Mouse (Mus musculus): Measurements from ENCODE around the gene Mga.

The Mga gene

DNA sequence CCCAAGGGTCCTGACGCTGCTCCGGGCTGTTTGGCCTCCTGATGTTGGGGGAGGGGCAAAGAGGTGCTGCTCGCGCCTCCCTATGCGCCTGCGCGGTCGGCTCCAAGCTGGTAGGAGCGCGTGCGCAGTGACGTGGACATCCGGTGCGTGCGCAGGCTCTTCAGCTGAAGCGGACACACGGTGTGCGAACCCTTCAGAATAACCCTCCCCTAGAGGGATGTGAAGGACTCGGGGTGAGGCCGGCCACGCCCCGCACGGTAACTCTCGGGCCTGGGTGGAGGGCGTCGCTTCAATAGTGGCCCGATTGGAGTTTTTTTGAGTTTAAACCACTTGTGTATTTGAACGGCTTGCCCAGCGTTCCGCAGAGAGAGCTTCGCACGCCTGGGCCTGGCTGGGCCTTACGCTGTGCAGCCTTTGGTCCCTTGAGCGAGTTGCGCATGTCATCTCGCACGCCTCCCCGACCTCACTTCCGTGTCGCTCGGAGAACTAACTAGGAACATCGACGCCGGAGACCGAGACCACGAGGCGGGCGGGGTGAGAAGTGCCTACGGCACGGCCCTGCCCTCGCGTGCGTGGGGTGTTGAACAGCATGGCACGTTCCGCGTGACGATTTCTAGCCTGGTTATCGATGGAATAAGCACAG is at the start of gene Mga:
Gene Mga, plus strand, starts transcription at position 139 of the 643 bp plus-strand sequence.
- peak; percentile 93 for DNase-seq

DNA sequence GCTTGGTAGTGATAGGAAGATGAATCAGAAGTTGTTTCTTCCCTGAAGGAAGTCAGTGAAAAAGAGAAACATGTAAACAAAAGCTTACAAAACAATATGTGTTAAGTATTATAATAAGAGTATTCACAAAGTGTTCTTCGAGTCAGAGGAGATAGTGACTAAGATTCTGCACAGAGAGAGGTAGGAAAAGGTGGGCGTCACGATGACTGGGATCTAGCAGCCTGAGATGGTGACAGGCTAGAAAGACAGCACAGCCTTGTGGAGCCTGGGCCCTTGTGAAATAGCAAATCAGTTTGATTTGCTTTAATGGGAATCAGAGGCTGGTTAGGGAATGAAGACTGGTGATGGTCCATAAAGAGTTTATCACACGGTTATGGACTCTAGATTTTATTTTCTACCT is 43.2 kb upstream of the Mga start:
- DNase-seq: no peak

DNA sequence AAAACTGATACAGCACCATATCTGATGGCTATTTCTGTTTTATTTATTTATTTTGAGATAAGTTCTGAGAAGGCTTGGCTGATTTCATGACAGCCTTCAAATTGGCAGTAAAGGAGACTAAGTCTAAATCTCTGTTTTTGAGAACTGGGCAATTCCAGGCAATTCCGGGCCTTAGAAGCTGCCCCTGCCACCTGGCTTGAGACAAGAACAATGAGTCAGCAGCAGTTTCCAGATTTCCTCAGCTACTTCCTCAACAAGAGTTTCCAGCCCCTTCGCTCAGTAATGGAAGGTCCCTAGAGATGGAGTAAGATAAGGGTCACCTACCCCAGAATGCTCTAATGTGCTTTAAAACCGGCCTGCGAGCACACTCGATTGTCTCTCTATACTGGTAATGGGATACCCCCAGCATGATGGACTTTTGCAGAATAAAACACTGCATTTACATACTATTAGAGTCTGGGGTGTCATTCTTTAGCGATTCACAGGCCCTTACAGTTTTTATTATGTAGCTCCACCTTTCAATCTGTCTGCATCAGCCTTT is 41.6 kb upstream of the Mga start:
- DNase-seq: no peak

- DNase-seq: no peak
Measured at GRCm38 (mm10) chr2:119857341-119857740, 39.7 kb upstream of the Mga start.

GRCm38 (mm10) chr2:119864484-119864883 is 32.5 kb upstream of the Mga start:
- no peak for DNase-seq

- peak; percentile 44 to 51 for DNase-seq
Measured at GRCm38 (mm10) chr2:119872371-119873104, 24.5 kb upstream of the Mga start.

DNA sequence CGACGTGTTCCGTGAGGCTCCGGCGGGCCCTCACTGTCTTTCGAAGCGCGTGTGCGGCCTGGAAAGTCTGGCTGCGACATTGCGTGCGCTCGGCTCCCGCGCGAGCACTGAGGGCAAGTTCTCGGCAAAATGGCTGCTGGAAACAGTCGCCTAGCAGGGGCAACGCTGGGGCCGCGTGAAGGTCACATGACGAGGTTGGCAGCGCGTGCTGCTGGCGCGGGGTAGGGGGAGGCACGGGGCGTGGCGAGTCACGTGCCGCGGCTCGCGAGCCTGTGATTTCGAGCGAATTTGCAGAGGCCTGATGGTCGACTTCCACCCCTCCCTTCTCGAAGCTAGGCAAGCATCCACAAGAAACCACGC is 23.9 kb upstream of the Mga start:
- DNase-seq: peak; percentile 67 to 69

GRCm38 (mm10) chr2:119875981-119876380 is 21.0 kb upstream of the Mga start:
- DNase-seq: no peak

DNA sequence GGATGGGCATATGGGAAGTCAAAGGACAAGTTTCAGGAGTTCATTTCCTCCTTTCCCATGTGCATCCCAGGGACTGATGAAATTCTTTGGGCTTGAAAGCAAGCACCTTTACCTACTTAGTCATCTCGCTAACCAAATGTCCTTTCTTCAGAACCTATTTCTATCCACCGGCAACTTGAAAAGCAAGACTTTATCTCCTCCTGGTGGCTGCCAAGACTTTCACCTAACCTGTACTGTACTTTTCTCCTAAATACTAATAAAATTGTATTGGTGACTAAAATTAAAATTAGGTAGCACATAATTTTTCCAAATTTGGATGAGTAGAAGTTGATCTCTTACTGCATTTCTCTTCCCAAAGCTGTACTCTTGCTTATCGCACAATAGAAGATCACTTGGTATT is 9.8 kb upstream of the Mga start:
- no peak for DNase-seq

DNA sequence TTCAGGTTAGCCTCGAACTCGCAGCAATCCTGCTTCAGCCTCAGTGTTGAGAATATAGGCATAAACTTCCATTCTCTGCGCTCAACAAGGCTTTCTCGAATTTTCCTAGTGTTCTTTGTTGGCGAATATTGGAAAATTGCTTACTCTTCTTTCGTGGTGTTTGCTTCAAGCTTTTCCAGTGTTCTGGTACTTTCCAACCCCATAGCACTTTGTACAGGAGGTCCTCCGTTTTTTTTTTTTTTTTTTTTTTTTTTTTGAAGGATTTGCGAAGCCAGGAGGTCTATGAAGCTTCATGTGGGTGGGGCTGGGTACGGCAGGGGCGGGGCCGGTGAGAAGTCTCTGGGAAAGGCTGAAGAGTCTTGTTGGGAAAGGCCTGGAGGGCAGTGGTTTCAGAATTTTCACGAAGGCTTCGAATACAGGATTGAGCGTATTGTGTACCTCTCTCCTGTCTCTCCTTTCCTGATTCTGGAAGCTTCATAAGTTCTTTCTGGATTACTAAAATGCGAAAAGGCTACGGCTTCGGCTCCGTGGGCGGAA is 407 bp upstream of the Mga start:
- no peak for DNase-seq

DNA sequence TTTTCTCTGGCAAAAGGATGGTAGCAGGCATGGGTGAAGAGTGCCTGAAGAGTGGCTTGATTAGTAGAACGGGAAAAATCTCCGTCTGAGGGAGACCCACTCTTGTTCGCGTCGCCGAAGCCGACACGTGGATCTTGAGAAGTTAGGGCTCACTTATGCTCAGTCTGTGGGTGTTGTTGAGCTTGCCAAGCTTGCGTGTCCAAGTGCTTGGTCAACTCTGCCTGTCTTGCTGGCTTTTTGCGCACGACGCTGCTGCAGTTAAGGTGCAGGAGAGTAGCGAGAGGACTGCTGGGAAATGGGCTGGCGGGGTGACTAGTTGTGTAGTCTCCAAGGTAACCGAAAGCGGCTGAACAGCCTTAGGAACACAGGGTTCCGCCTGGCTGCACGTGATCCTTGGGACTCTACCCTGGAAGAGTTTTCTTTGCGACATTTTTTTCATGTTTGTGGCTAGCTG is 1.1 kb downstream of the Mga start:
- DNase-seq: peak; percentile 14 to 34

GRCm38 (mm10) chr2:119916007-119916406 is 19.0 kb downstream of the Mga start:
- DNase-seq: no peak

DNA sequence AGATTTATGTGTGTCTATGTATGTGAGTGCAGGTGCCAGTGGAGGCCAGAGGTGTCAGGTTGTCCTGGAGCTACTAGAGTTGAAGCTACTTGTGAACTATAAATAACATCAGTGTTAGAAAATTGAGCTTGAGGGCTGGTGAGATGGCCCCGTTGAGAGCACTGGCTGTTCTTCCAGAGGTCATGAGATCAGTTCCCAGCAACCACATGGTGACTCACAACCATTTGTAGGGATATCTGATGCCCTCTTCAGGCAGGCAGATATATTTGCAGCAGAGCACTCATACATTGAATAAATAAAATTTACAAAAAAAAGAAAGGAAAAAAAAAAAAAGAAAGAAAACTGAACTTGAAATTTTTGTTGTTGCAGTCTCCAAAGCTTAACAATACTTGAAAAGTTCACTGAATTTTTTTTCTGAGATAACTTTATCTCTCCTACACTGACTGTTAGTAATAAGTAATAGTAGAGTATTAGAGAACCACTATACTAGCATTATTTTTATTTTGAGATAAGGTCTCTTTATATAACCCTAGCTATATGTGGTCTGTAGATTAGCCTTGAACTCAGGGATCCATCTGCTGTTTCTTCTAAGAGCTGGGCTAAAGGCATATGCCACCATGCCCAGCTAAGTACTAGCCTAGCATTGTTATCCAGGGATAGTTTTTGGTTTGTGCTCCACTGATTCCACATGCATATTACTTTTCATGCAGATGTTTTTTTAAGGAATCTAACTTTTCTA is 20.8 kb downstream of the Mga start:
- DNase-seq: no peak

- peak in 1 of 2 experiments; percentile 35 for DNase-seq
Measured at GRCm38 (mm10) chr2:119970571-119970970, 73.5 kb downstream of the Mga start.

DNA sequence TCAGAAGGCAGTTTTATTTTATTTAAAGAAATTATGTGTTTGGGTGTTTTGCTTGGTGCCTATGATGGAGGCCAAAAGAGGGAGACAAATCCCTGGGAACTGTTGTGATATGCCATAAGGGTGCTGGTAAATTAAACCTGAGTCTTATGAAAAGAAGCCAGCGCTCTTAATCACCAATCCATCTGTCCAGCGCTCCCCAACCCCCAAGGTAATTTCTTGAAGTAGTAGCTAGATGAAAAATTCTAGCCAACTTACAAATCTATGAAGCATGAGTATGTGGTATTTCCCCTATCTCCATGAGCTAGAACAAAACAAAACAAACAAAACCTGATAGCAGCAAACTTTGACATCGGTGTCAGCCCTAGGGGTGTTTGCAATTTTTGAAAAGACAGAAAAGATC is 74.3 kb downstream of the Mga start:
- DNase-seq: no peak

- DNase-seq: peak; percentile 91 to 93
Measured at GRCm38 (mm10) chr2:119971837-119972536, 75.0 kb downstream of the Mga start.

DNA sequence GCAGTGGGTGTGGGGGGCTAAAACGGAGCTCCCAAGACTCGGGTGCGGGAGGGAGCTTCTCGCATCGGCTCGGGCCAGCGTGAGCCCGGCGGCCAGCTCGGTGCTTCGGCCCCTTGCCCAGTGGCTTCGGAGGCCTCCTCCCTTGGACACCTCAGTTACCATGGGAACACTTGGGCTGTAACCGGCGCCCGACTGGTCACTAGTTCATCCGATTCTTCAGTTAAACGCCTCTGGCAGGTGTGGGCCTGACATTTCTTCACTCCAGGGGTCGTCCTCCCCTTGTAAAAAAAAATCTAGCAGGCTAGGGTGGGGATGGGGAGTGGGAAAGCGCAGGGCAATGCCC is 75.5 kb downstream of the Mga start, which contains the start of gene Mapkbp1:
Gene Mapkbp1, plus strand, starts transcription at position 163 of the 343 bp plus-strand sequence.
- no peak for DNase-seq

DNA sequence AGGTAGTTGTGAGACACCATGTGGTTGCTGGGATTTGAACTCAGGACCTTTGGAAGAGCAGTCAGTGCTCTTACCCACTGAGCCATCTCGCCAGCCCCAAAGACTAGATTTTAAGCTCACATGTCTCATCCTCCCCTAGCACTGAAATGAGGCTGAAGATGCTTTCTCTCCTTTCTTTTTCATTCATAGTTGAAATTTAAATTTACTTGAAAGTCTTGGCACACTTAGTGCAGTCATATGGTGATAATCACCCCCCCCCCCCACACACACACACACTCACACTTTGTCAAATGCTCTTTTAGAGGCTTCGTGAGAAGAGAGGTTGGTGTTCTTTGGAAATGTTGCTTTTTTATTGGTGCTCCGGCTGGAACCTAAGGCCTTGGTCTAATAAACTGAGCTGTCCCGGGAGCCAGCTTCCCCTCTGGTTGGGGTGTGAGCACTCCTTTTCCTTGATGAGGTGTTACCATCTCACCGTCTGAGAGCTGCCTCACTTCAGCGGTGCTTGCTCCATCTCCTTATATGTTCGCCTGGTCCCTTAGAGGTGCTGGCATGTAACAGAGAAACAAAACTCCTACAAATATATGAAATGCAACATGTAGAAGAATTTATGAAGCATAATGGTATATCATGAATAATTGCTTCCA is 83.4 kb downstream of the Mga start:
- DNase-seq: no peak

- no peak for DNase-seq
Measured at GRCm38 (mm10) chr2:119981631-119982030, 84.6 kb downstream of the Mga start.

DNA sequence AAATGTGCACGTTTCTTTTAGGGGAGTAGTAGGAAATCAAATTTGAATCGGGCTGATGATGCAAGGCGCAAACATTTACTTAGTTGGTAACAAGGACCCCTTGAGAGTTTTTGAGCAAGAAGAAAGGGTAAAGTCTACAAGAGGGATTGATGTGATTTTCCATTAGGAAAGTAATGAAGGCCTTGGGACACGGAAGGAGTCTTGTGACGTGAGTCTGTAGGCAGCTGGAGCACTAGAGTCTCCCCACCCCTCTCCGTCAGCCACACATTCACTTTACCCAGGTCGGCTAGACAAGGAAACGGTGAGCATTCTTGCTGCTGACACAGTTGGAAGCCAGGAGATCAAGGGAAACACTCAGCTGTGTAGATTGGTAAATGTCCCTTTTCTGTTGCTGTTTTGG is 88.8 kb downstream of the Mga start:
- no peak for DNase-seq

- DNase-seq: no peak
Measured at GRCm38 (mm10) chr2:119986369-119986768, 89.3 kb downstream of the Mga start.

DNA sequence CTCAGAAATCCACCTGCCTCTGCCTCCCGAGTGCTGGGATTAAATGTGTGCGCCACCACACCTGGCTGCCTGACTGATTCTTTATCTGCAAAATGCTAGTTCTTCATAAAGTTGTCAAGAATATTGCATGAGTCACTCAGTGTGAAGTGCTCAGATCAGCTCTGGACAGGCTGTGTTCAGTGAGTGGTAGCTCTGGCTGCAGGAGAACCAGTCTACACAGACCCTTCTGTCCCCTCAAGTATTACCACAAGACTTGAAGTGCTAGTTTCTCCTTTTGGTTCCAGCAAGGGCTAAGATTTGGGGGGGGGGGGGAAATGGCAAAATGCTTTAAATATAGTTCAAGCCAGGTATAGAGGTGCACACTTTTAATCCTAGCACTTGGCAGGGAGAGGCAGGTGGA is 90.4 kb downstream of the Mga start:
- no peak for DNase-seq

Measured in spleen, adult 18-20 months (tissue).